Mouse (Mus musculus) hindbrain, embryonic 13.5 days (tissue): ENCODE measurements around the gene Ece1. TPM values are rescaled to one million over a fixed set of nuclear protein-coding genes. Genes with fewer than 3 reads are reported as not detected.
"Not testable (repeated sequence)": the region's sequence is repeated elsewhere in the genome, so short reads cannot be mapped to it uniquely, and the experiment has no call there.

Experiments used
- ATAC-seq: fragments of 200-750 bp; cut with Nextera tagmentation; 2 replicates; pipeline ENCODE4 v1.8.0; 2017; ENCODE audit warnings: moderate TSS enrichment; ENCODE audit not compliant: low FRiP score
- H3K27ac ChIP-seq: fragments of 300-500 bp; sonication (generic); 2 replicates; pipeline ENCODE4 v1.5.1; 2015; ENCODE audit warnings: inconsistent platforms, mild to moderate bottlenecking, moderate library complexity
- H3K27me3 ChIP-seq: fragments of 300-500 bp; sonication (generic); 2 replicates; pipeline ENCODE4 v1.6.1; 2015; ENCODE audit warnings: mild to moderate bottlenecking, inconsistent platforms
- H3K36me3 ChIP-seq: fragments of 300-500 bp; sonication (generic); 2 replicates; pipeline ENCODE4 v1.6.1; 2015; ENCODE audit warnings: mild to moderate bottlenecking, inconsistent platforms
- H3K4me1 ChIP-seq: fragments of 300-500 bp; sonication (generic); replicated peaks from 2 replicates; pipeline ENCODE4 v1.6.1; 2015; ENCODE audit warnings: inconsistent platforms
- H3K4me2 ChIP-seq: fragments of 300-500 bp; sonication (generic); 2 replicates; pipeline ENCODE4 v1.6.1; 2015; ENCODE audit warnings: inconsistent platforms, mild to moderate bottlenecking, moderate library complexity
- H3K4me3 ChIP-seq: fragments of 300-500 bp; sonication (generic); 2 replicates; pipeline ENCODE4 v1.5.1; 2015; ENCODE audit warnings: mild to moderate bottlenecking, inconsistent platforms
- H3K9ac ChIP-seq: fragments of 300-500 bp; sonication (generic); 2 replicates; pipeline ENCODE4 v1.6.1; 2015; ENCODE audit warnings: mild to moderate bottlenecking, inconsistent platforms
- H3K9me3 ChIP-seq: fragments of 300-500 bp; sonication (generic); 2 replicates; pipeline ENCODE4 v1.6.1; 2016; ENCODE audit warnings: inconsistent platforms
- WGBS: fragments of 180-500 bp; shearing (Covaris S2); methylation state at CpG from one replicate; pipeline ENCODE4 v1.1.7; 2015; 5-methylcytosine and 5-hydroxymethylcytosine counted together
- polyA plus RNA-seq: library from polyadenylated mRNA; unstranded; fragments of >200 nt; fragmentation: Nextera tagmentation; extraction: Ambion mirVana; gene quantifications from 2 replicates; pipeline ENCODE4 v1.2.1, GENCODE M21; 2015

Ece1 gene
- polyA plus RNA-seq, 1 experiment from 2014 or later, result 20.2 TPM

GRCm38 (mm10) chr4:137835624-137836337, 26.3 kb upstream of the Ece1 start:
- Histone ChIP-seq H3K4me2 (peak overlapping the region; percentile 36), H3K36me3 (no peaks in the 10 kb centered on the region), H3K4me1 (peaks cover 5% of the 10 kb centered on the region), H3K9me3 (no peaks in the 10 kb centered on the region), H3K9ac (no peak overlapping the region), H3K4me3 (no peak overlapping the region), H3K27ac (no peak overlapping the region), H3K27me3 (peaks cover 10% of the 10 kb centered on the region; the same call in 1 of the 2 replicates)
- 15% methylated on average over 14 of the region's 14 CpGs for WGBS
- ATAC-seq, result peak; percentile 85

- Histone ChIP-seq H3K9me3 (no peaks in the 10 kb centered on the region), H3K27ac (no peak overlapping the region), H3K27me3 (0 out of 2 replicates have a peak, but pooled peaks cover 5% of the 10 kb centered on the region), H3K4me1 (peaks cover 5% of the 10 kb centered on the region), H3K9ac (no peak overlapping the region), H3K4me2 (no peak overlapping the region), H3K36me3 (no peaks in the 10 kb centered on the region), H3K4me3 (no peak overlapping the region)
- WGBS, result 96% methylated on average over 5 of the region's 5 CpGs
- no peak for ATAC-seq
These were observed 25.3 kb upstream of the Ece1 start for GRCm38 (mm10) chr4:137836741-137837140.

GRCm38 (mm10) chr4:137837792-137838191, 24.2 kb upstream of the Ece1 start:
- Histone ChIP-seq H3K4me3 (no peak overlapping the region), H3K4me1 (peaks cover 5% of the 10 kb centered on the region), H3K4me2 (no peak overlapping the region), H3K27me3 (0 out of 2 replicates have a peak, but pooled peaks cover 6% of the 10 kb centered on the region), H3K9ac (no peak overlapping the region), H3K36me3 (no peaks in the 10 kb centered on the region), H3K9me3 (no peaks in the 10 kb centered on the region), H3K27ac (no peak overlapping the region)
- 86% methylated on average over 8 of the region's 8 CpGs for WGBS
- no peak for ATAC-seq

- Histone ChIP-seq H3K27ac (no peak overlapping the region), H3K36me3 (no peaks in the 10 kb centered on the region), H3K4me3 (no peak overlapping the region), H3K9ac (no peak overlapping the region), H3K27me3 (0 out of 2 replicates have a peak, but pooled peaks cover 12% of the 10 kb centered on the region), H3K4me1 (peaks cover 5% of the 10 kb centered on the region), H3K4me2 (no peak overlapping the region), H3K9me3 (no peaks in the 10 kb centered on the region)
- no peak for ATAC-seq
- 86% methylated on average over 2 of the region's 2 CpGs for WGBS
These were observed 23.2 kb upstream of the Ece1 start for GRCm38 (mm10) chr4:137838791-137839190.

GRCm38 (mm10) chr4:137839452-137839851, 22.6 kb upstream of the Ece1 start:
- no peak overlapping the region for H3K4me2 ChIP-seq
- H3K4me3 ChIP-seq, result no peak overlapping the region
- H3K36me3 ChIP-seq, result no peaks in the 10 kb centered on the region
- H3K27me3 ChIP-seq, result 0 out of 2 replicates have a peak, but pooled peaks cover 12% of the 10 kb centered on the region
- H3K4me1 ChIP-seq, result peaks cover 5% of the 10 kb centered on the region
- no peak overlapping the region for H3K27ac ChIP-seq
- no peaks in the 10 kb centered on the region for H3K9me3 ChIP-seq
- no peak overlapping the region for H3K9ac ChIP-seq
- no peak for ATAC-seq
- 80% methylated on average over 5 of the region's 5 CpGs for WGBS

- Histone ChIP-seq H3K4me3 (no peak overlapping the region), H3K9ac (no peak overlapping the region), H3K9me3 (no peaks in the 10 kb centered on the region), H3K27me3 (0 out of 2 replicates have a peak, but pooled peaks cover 10% of the 10 kb centered on the region), H3K27ac (no peak overlapping the region), H3K4me2 (no peak overlapping the region), H3K36me3 (no peaks in the 10 kb centered on the region), H3K4me1 (no peaks in the 10 kb centered on the region)
- no peak for ATAC-seq
- 22% methylated on average over 11 of the region's 11 CpGs for WGBS
These were observed 17.4 kb upstream of the Ece1 start for GRCm38 (mm10) chr4:137844656-137845055.

- WGBS, result 83% methylated on average over 8 of the region's 8 CpGs
- H3K27me3 ChIP-seq, H3K9ac ChIP-seq, H3K36me3 ChIP-seq, H3K9me3 ChIP-seq, H3K4me3 ChIP-seq, H3K4me1 ChIP-seq, H3K27ac ChIP-seq, H3K4me2 ChIP-seq, ATAC-seq: not testable (repeated sequence)
These were observed 14.4 kb upstream of the Ece1 start for GRCm38 (mm10) chr4:137847651-137848050.

GRCm38 (mm10) chr4:137850161-137850560, 11.9 kb upstream of the Ece1 start:
- ATAC-seq, result no peak
- Histone ChIP-seq H3K4me1 (no peaks in the 10 kb centered on the region), H3K36me3 (no peaks in the 10 kb centered on the region), H3K4me2 (no peak overlapping the region), H3K27me3 (no peaks in the 10 kb centered on the region), H3K4me3 (no peak overlapping the region), H3K9ac (no peak overlapping the region), H3K27ac (no peak overlapping the region), H3K9me3 (no peaks in the 10 kb centered on the region)
- WGBS, result 95% methylated on average over 6 of the region's 6 CpGs

- Histone ChIP-seq H3K27me3 (no peaks in the 10 kb centered on the region), H3K36me3 (no peaks in the 10 kb centered on the region), H3K4me3 (no peak overlapping the region), H3K4me1 (no peaks in the 10 kb centered on the region), H3K9me3 (no peaks in the 10 kb centered on the region), H3K9ac (no peak overlapping the region), H3K27ac (no peak overlapping the region), H3K4me2 (no peak overlapping the region)
- WGBS, result 68% methylated on average over 2 of the region's 2 CpGs
- ATAC-seq, result no peak
These were observed 10.6 kb upstream of the Ece1 start for GRCm38 (mm10) chr4:137851484-137851883.

- no peaks in the 10 kb centered on the region for H3K9me3 ChIP-seq
- H3K36me3 ChIP-seq, result no peaks in the 10 kb centered on the region
- no peak overlapping the region for H3K4me3 ChIP-seq
- H3K27me3 ChIP-seq, result no peaks in the 10 kb centered on the region
- 92% methylated on average over 6 of the region's 6 CpGs for WGBS
- ATAC-seq, result no peak
- H3K4me2 ChIP-seq, result no peak overlapping the region
- H3K4me1 ChIP-seq, result no peaks in the 10 kb centered on the region
- H3K9ac ChIP-seq, result no peak overlapping the region
- no peak overlapping the region for H3K27ac ChIP-seq
These were observed 8.2 kb upstream of the Ece1 start for GRCm38 (mm10) chr4:137853822-137854221.

GRCm38 (mm10) chr4:137855741-137856341, 6.2 kb upstream of the Ece1 start:
- Histone ChIP-seq H3K9ac (0 out of 2 replicates have a peak overlapping the region, but pooled peaks have one; percentile 8), H3K4me1 (no peaks in the 10 kb centered on the region), H3K4me2 (no peak overlapping the region), H3K9me3 (no peaks in the 10 kb centered on the region), H3K36me3 (no peaks in the 10 kb centered on the region), H3K27me3 (no peaks in the 10 kb centered on the region), H3K4me3 (no peak overlapping the region), H3K27ac (no peak overlapping the region)
- 55% methylated on average over 9 of the region's 9 CpGs for WGBS
- ATAC-seq, result no peak

- Histone ChIP-seq H3K4me1 (peaks cover 4% of the 10 kb centered on the region; the same call in 1 of the 2 replicates), H3K4me2 (no peak overlapping the region), H3K4me3 (no peak overlapping the region), H3K36me3 (no peaks in the 10 kb centered on the region), H3K27ac (no peak overlapping the region), H3K27me3 (no peaks in the 10 kb centered on the region), H3K9me3 (no peaks in the 10 kb centered on the region), H3K9ac (no peak overlapping the region)
- WGBS, result 23% methylated on average over 7 of the region's 7 CpGs
- ATAC-seq, result no peak
These were observed 4.9 kb upstream of the Ece1 start for GRCm38 (mm10) chr4:137857116-137857515.

GRCm38 (mm10) chr4:137858371-137858770, 3.7 kb upstream of the Ece1 start:
- Histone ChIP-seq H3K36me3 (no peaks in the 10 kb centered on the region), H3K4me3 (no peak overlapping the region), H3K9ac (no peak overlapping the region), H3K4me2 (no peak overlapping the region), H3K9me3 (no peaks in the 10 kb centered on the region), H3K27me3 (no peaks in the 10 kb centered on the region), H3K4me1 (peaks cover 15% of the 10 kb centered on the region), H3K27ac (no peak overlapping the region)
- no peak for ATAC-seq
- 70% methylated on average over 2 of the region's 2 CpGs for WGBS
